Mouse (Mus musculus) embryonic facial prominence, embryonic 11.5 days (tissue): ENCODE data around the gene Dab1. TPM values are rescaled to one million over a fixed set of nuclear protein-coding genes. Genes with fewer than 3 reads are reported as not detected.

Source experiments
- ATAC-seq: fragments of 200-750 bp; cut with Nextera tagmentation; replicated peaks from 2 replicates; pipeline ENCODE4 v1.8.0; 2017; ENCODE audit warnings: low read depth; ENCODE audit not compliant: insufficient number of reproducible peaks, low FRiP score, low TSS enrichment
- DNase-seq: peaks from one replicate; pipeline ENCODE4 v3.0.0-alpha.2; 2015; ENCODE audit warnings: low spot score
- H3K27ac ChIP-seq: fragments of 300-500 bp; sonication (generic); replicated peaks from 2 replicates; pipeline ENCODE4 v1.5.1; 2014; ENCODE audit warnings: mild to moderate bottlenecking, low read depth, low read length, control low read depth
- H3K27me3 ChIP-seq: fragments of 300-500 bp; sonication (generic); 2 replicates; pipeline ENCODE4 v1.6.1; 2014; ENCODE audit warnings: mild to moderate bottlenecking, low read length, moderate library complexity, mixed read lengths; ENCODE audit not compliant: control insufficient read depth, insufficient read depth
- H3K36me3 ChIP-seq: fragments of 300-500 bp; sonication (generic); replicated peaks from 2 replicates; pipeline ENCODE4 v1.6.1; 2014; ENCODE audit warnings: low read depth, mild to moderate bottlenecking, low read length, moderate library complexity, mixed read lengths; ENCODE audit not compliant: control insufficient read depth, insufficient read depth
- H3K4me1 ChIP-seq: fragments of 300-500 bp; sonication (generic); 2 replicates; pipeline ENCODE4 v1.6.1; 2014; ENCODE audit warnings: low read length, mixed read lengths; ENCODE audit not compliant: control insufficient read depth, insufficient read depth
- H3K4me2 ChIP-seq: fragments of 300-500 bp; sonication (generic); 2 replicates; pipeline ENCODE4 v1.6.1; 2014; ENCODE audit warnings: low read depth, mild to moderate bottlenecking, control low read depth, low read length, moderate library complexity
- H3K4me3 ChIP-seq: fragments of 300-500 bp; sonication (generic); 2 replicates; pipeline ENCODE4 v1.5.1; 2014; ENCODE audit warnings: low read depth, low read length, control low read depth
- H3K9ac ChIP-seq: fragments of 300-500 bp; sonication (generic); replicated peaks from 2 replicates; pipeline ENCODE4 v1.6.1; 2014; ENCODE audit warnings: mild to moderate bottlenecking, control low read depth, low read length
- H3K9me3 ChIP-seq: fragments of 300-500 bp; sonication (generic); replicated peaks from 2 replicates; pipeline ENCODE4 v1.6.1; 2016; ENCODE audit warnings: mild to moderate bottlenecking, low read length, inconsistent platforms, mixed read lengths; ENCODE audit not compliant: control insufficient read depth
- WGBS: fragments of 180-500 bp; shearing (Covaris S2); extraction: QIAGEN DNeasy Blood & Tissue Kit; methylation state at CpG from one replicate; pipeline ENCODE4 v1.1.7; 2014; 5-methylcytosine and 5-hydroxymethylcytosine counted together
- polyA plus RNA-seq: library from polyadenylated mRNA; unstranded; fragments of >200 nt; fragmentation: Nextera tagmentation; extraction: Ambion mirVana; gene quantifications from 2 replicates; pipeline ENCODE4 v1.2.1, GENCODE M21; 2014

Dab1 gene
- polyA plus RNA-seq, 1 experiment from 2014 or later: 17.6 TPM

- no peaks in the 10 kb centered on the region for H3K27me3 ChIP-seq
- no peaks in the 10 kb centered on the region for H3K4me1 ChIP-seq
- H3K27ac ChIP-seq: no peak overlapping the region
- DNase-seq: no peak
- no peak overlapping the region for H3K4me2 ChIP-seq
- no peaks in the 10 kb centered on the region for H3K36me3 ChIP-seq
- ATAC-seq: no peak
- H3K9me3 ChIP-seq: no peaks in the 10 kb centered on the region
- 63% methylated on average over 3 of the region's 3 CpGs for WGBS
- H3K9ac ChIP-seq: no peak overlapping the region
- no peak overlapping the region for H3K4me3 ChIP-seq
These were observed 662.4 kb downstream of the Dab1 start for GRCm38 (mm10) chr4:104281518-104281917.

GRCm38 (mm10) chr4:104283906-104284305, 664.7 kb downstream of the Dab1 start:
- no peak overlapping the region for H3K9ac ChIP-seq
- no peak overlapping the region for H3K27ac ChIP-seq
- H3K27me3 ChIP-seq: no peaks in the 10 kb centered on the region
- ATAC-seq: no peak
- no peak for DNase-seq
- H3K4me3 ChIP-seq: no peak overlapping the region
- H3K36me3 ChIP-seq: no peaks in the 10 kb centered on the region
- no peaks in the 10 kb centered on the region for H3K9me3 ChIP-seq
- no peak overlapping the region for H3K4me2 ChIP-seq
- WGBS: 83% methylated on average over 6 of the region's 6 CpGs
- H3K4me1 ChIP-seq: no peaks in the 10 kb centered on the region

- WGBS: 82% methylated on average over 3 of the region's 3 CpGs
- no peaks in the 10 kb centered on the region for H3K36me3 ChIP-seq
- no peak overlapping the region for H3K27ac ChIP-seq
- no peak overlapping the region for H3K9ac ChIP-seq
- no peaks in the 10 kb centered on the region for H3K4me1 ChIP-seq
- no peaks in the 10 kb centered on the region for H3K9me3 ChIP-seq
- H3K27me3 ChIP-seq: no peaks in the 10 kb centered on the region
- H3K4me3 ChIP-seq: no peak overlapping the region
- no peak for DNase-seq
- H3K4me2 ChIP-seq: no peak overlapping the region
- no peak for ATAC-seq
These were observed 669.2 kb downstream of the Dab1 start for GRCm38 (mm10) chr4:104288401-104288800.

- ATAC-seq (no peak), DNase-seq (no peak)
- Histone ChIP-seq H3K4me2 (no peak overlapping the region), H3K4me1 (no peaks in the 10 kb centered on the region), H3K4me3 (no peak overlapping the region), H3K36me3 (no peaks in the 10 kb centered on the region), H3K9ac (no peak overlapping the region), H3K27ac (no peak overlapping the region), H3K9me3 (no peaks in the 10 kb centered on the region), H3K27me3 (no peaks in the 10 kb centered on the region)
- WGBS: 36% methylated on average over 3 of the region's 3 CpGs
These were observed 682.6 kb downstream of the Dab1 start for GRCm38 (mm10) chr4:104301764-104302163.

- Histone ChIP-seq H3K36me3 (no peaks in the 10 kb centered on the region), H3K9me3 (no peaks in the 10 kb centered on the region), H3K4me1 (no peaks in the 10 kb centered on the region), H3K4me2 (no peak overlapping the region), H3K27ac (no peak overlapping the region), H3K27me3 (no peaks in the 10 kb centered on the region), H3K4me3 (no peak overlapping the region), H3K9ac (no peak overlapping the region)
- no peak for ATAC-seq
- no peak for DNase-seq
- 81% methylated on average over 10 of the region's 10 CpGs for WGBS
These were observed 684.0 kb downstream of the Dab1 start for GRCm38 (mm10) chr4:104302996-104303652.

GRCm38 (mm10) chr4:104307781-104308180, 688.6 kb downstream of the Dab1 start:
- Histone ChIP-seq H3K9me3 (no peaks in the 10 kb centered on the region), H3K36me3 (no peaks in the 10 kb centered on the region), H3K9ac (no peak overlapping the region), H3K4me2 (no peak overlapping the region), H3K27me3 (no peaks in the 10 kb centered on the region), H3K4me3 (no peak overlapping the region), H3K27ac (no peak overlapping the region), H3K4me1 (no peaks in the 10 kb centered on the region)
- WGBS: 85% methylated on average over 2 of the region's 2 CpGs
- ATAC-seq: no peak
- DNase-seq: no peak

- H3K27ac ChIP-seq: no peak overlapping the region
- ATAC-seq (no peak), DNase-seq (no peak)
- no peak overlapping the region for H3K4me2 ChIP-seq
- no peak overlapping the region for H3K9ac ChIP-seq
- whole genome bisulfite sequencing: 77% methylated on average over 5 of the region's 5 CpGs
- H3K36me3 ChIP-seq: no peaks in the 10 kb centered on the region
- H3K9me3 ChIP-seq: no peaks in the 10 kb centered on the region
- H3K4me3 ChIP-seq: no peak overlapping the region
- no peaks in the 10 kb centered on the region for H3K4me1 ChIP-seq
- H3K27me3 ChIP-seq: no peaks in the 10 kb centered on the region
These were observed 707.1 kb downstream of the Dab1 start for GRCm38 (mm10) chr4:104326221-104326620.

- no peaks in the 10 kb centered on the region for H3K4me1 ChIP-seq
- H3K27ac ChIP-seq: no peak overlapping the region
- no peaks in the 10 kb centered on the region for H3K36me3 ChIP-seq
- ATAC-seq (no peak), DNase-seq (no peak)
- H3K9me3 ChIP-seq: no peaks in the 10 kb centered on the region
- no peak overlapping the region for H3K4me3 ChIP-seq
- H3K9ac ChIP-seq: no peak overlapping the region
- H3K4me2 ChIP-seq: no peak overlapping the region
- WGBS: 63% methylated on average over 6 of the region's 6 CpGs
- H3K27me3 ChIP-seq: no peaks in the 10 kb centered on the region
These were observed 712.7 kb downstream of the Dab1 start for GRCm38 (mm10) chr4:104331896-104332295.
